Mouse (Mus musculus) kidney, postnatal 36 days (tissue): ENCODE results near the gene Rpl22l1.

Experiments used
- DNase-seq, 2 experiments: peaks; one replicate each; pipeline ENCODE4 v3.0.0; 2021 to 2022; ENCODE audit warnings: mixed read lengths in 2 of 2

Gene Rpl22l1

GRCm38 (mm10) chr3:28805301-28806097 lies at the start of gene Rpl22l1:
Rpl22l1 (plus strand) TSS chr3:28805436.
- peak; percentile 99 to 100 for DNase-seq

- DNase-seq: no peak
Measured at GRCm38 (mm10) chr3:28755477-28755876, 49.8 kb upstream of the Rpl22l1 start.

GRCm38 (mm10) chr3:28761225-28761789 lies 43.9 kb upstream of the Rpl22l1 start:
- DNase-seq: no peak

GRCm38 (mm10) chr3:28766935-28767334 lies 38.3 kb upstream of the Rpl22l1 start:
- DNase-seq: no peak

- no peak for DNase-seq
Measured at GRCm38 (mm10) chr3:28768222-28768621, 37.0 kb upstream of the Rpl22l1 start.

GRCm38 (mm10) chr3:28772919-28773318 lies 32.3 kb upstream of the Rpl22l1 start:
- DNase-seq: peak in 1 of 2 experiments; percentile 7

GRCm38 (mm10) chr3:28775361-28775760 lies 29.9 kb upstream of the Rpl22l1 start:
- DNase-seq: no peak

GRCm38 (mm10) chr3:28775958-28776357 lies 29.3 kb upstream of the Rpl22l1 start:
- DNase-seq: no peak

GRCm38 (mm10) chr3:28776491-28776890 lies 28.7 kb upstream of the Rpl22l1 start:
- no peak for DNase-seq

GRCm38 (mm10) chr3:28780511-28780910 lies 24.7 kb upstream of the Rpl22l1 start:
- peak; percentile 34 to 54 for DNase-seq

- peak; percentile 92 to 96 for DNase-seq
Measured at GRCm38 (mm10) chr3:28780994-28781393, 24.2 kb upstream of the Rpl22l1 start, which contains the start of gene Eif5a2. Eif5a2 (plus strand) TSS chr3:28781276.

GRCm38 (mm10) chr3:28781422-28781821 lies 23.8 kb upstream of the Rpl22l1 start:
- no peak for DNase-seq

GRCm38 (mm10) chr3:28781848-28782247 lies 23.4 kb upstream of the Rpl22l1 start:
- DNase-seq: no peak

- no peak for DNase-seq
Measured at GRCm38 (mm10) chr3:28784176-28784575, 21.1 kb upstream of the Rpl22l1 start.

GRCm38 (mm10) chr3:28794835-28795234 lies 10.4 kb upstream of the Rpl22l1 start:
- DNase-seq: no peak

- DNase-seq: no peak
Measured at GRCm38 (mm10) chr3:28808039-28808643, 2.9 kb downstream of the Rpl22l1 start.

GRCm38 (mm10) chr3:28811441-28811840 lies 6.2 kb downstream of the Rpl22l1 start:
- peak; percentile 12 to 16 for DNase-seq

GRCm38 (mm10) chr3:28814361-28814760 lies 9.1 kb downstream of the Rpl22l1 start:
- peak in 1 of 2 experiments; percentile 33 for DNase-seq

- DNase-seq: no peak
Measured at GRCm38 (mm10) chr3:28816010-28816540, 10.8 kb downstream of the Rpl22l1 start.

- no peak for DNase-seq
Measured at GRCm38 (mm10) chr3:28826272-28826671, 21.0 kb downstream of the Rpl22l1 start.

- DNase-seq: no peak
Measured at GRCm38 (mm10) chr3:28827605-28828004, 22.4 kb downstream of the Rpl22l1 start.

GRCm38 (mm10) chr3:28829454-28829853 lies 24.2 kb downstream of the Rpl22l1 start:
- no peak for DNase-seq

GRCm38 (mm10) chr3:28836796-28837371 lies 31.6 kb downstream of the Rpl22l1 start:
- no peak for DNase-seq
